Mouse (Mus musculus) embryonic facial prominence, embryonic 15.5 days (tissue): ENCODE measurements around the gene Arpc2. TPM values are rescaled to one million over a fixed set of nuclear protein-coding genes. Genes with fewer than 3 reads are reported as not detected.
A peak's percentile ranks its signal among the peaks of the same experiment; 100 is the strongest.
"Not testable (repeated sequence)": the region's sequence is repeated elsewhere in the genome, so short reads cannot be mapped to it uniquely, and the experiment has no call there.

Source experiments
- ATAC-seq: fragments of 200-750 bp; cut with Nextera tagmentation; 2 replicates; pipeline ENCODE4 v1.8.0; 2017; ENCODE audit warnings: low read depth, moderate TSS enrichment; ENCODE audit not compliant: insufficient number of reproducible peaks, low FRiP score, low TSS enrichment
- H3K27ac ChIP-seq: fragments of 300-500 bp; sonication (generic); replicated peaks from 2 replicates; pipeline ENCODE4 v1.5.1; 2015; ENCODE audit warnings: mild to moderate bottlenecking, inconsistent platforms
- H3K27me3 ChIP-seq: fragments of 300-500 bp; sonication (generic); 2 replicates; pipeline ENCODE4 v1.6.1; 2015; ENCODE audit warnings: inconsistent platforms
- H3K36me3 ChIP-seq: fragments of 300-500 bp; sonication (generic); 2 replicates; pipeline ENCODE4 v1.6.1; 2015; ENCODE audit warnings: mild to moderate bottlenecking, inconsistent platforms
- H3K4me1 ChIP-seq: fragments of 300-500 bp; sonication (generic); 2 replicates; pipeline ENCODE4 v1.6.1; 2015; ENCODE audit warnings: inconsistent platforms
- H3K4me2 ChIP-seq: fragments of 300-500 bp; sonication (generic); replicated peaks from 2 replicates; pipeline ENCODE4 v1.6.1; 2015; ENCODE audit warnings: mild to moderate bottlenecking, inconsistent platforms
- H3K4me3 ChIP-seq: fragments of 300-500 bp; sonication (generic); replicated peaks from 2 replicates; pipeline ENCODE4 v1.5.1; 2015; ENCODE audit warnings: mild to moderate bottlenecking, inconsistent platforms
- H3K9ac ChIP-seq: fragments of 300-500 bp; sonication (generic); 2 replicates; pipeline ENCODE4 v1.6.1; 2015; ENCODE audit warnings: inconsistent platforms
- H3K9me3 ChIP-seq: fragments of 300-500 bp; sonication (generic); replicated peaks from 2 replicates; pipeline ENCODE4 v1.6.1; 2016; ENCODE audit warnings: inconsistent platforms
- WGBS: fragments of 180-500 bp; shearing (Covaris S2); methylation state at CpG from one replicate; pipeline ENCODE4 v1.1.7; 2015; 5-methylcytosine and 5-hydroxymethylcytosine counted together
- polyA plus RNA-seq: library from polyadenylated mRNA; unstranded; fragments of >200 nt; fragmentation: Nextera tagmentation; extraction: Ambion mirVana; gene quantifications from 2 replicates; pipeline ENCODE4 v1.2.1, GENCODE M21; 2015

The Arpc2 gene
- polyA plus RNA-seq, 1 experiment from 2014 or later = 415 TPM

DNA sequence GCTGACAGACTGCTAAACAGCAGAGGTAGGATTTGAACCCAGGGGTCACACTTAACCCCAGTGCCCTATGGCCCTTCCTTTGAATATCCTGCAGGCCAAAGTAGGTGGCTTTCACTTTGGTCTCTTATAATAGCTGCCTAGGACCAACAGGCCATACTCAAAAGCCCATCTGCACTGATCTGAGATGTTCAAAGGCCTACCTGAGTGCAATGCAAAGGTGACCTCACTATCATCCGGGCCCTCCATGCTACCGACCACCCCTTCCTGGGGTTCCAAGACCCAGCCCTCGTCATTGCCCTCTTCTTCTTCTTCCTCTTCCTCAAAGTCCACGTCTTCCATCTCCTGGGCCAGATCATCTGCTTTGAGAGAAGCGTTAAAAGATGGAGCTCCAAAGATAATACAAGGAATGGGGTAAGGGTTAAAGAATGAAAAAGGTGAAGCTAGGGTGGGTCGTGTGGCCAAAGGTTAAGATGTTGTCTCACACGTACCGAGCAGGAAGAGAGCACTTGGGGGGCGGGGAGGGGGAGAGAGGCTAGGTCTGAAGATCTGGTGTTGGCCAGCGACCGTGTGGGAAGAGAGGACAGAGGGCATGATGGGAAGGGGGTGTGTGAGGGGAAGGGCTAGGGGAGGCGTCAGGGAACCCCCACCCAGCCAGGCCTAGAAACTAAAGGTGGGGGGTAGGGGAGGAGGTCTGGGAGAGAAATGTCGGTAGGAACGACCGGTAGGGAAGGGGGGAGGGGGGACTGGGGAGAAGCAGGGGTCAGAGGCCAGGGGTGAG, 48.0 kb downstream of the Arpc2 start:
- ATAC-seq = peak; percentile 55

DNA sequence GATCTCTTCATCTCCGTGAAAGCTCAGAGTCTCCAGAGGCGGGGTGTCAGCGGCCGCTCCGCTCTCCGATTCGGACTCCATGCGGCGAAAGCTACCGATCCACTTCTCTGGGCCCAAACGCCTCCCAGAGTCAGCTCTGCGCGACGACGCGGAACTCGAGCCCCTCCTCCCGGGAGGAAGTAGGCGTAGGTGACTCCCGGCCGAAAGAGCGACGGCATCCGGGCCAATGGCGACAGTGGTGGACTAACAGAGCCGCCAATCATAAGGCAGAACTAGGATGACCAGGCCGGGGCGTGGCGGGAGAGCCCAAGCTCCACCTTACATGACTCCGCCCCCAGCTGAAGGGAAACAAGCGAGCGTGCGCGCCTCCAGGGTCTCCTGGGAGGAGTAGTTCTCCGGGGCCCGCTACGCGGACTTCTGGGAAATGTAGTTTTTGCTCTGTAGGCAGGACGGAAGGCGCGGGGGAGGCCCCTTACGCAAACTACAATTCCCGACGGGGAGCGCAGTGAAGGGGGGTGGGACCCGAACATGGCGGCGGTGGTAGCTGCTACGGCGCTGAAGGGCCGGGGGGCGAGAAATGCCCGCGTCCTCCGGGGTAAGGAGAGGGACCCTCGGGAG, 48.8 kb downstream of the Arpc2 start, which contains the start of the genes Aamp and Pnkd:
TSS of gene Aamp (minus strand) at position 196 of the 618 bp plus-strand sequence.
TSS of gene Pnkd (plus strand) at position 388 of the 618 bp plus-strand sequence.
- peak within 1 kb of the TSS; percentile 81 for H3K4me2 ChIP-seq
- peak within 1 kb of the TSS; percentile 87 for H3K4me3 ChIP-seq
- peak; percentile 97 for ATAC-seq
- H3K27me3 ChIP-seq = no peaks in the 10 kb centered on the region
- H3K4me1 ChIP-seq = peaks cover 39% of the 10 kb centered on the region
- peak within 1 kb of the TSS; percentile 80 for H3K9ac ChIP-seq
- H3K9me3 ChIP-seq = no peaks in the 10 kb centered on the region
- peak within 1 kb of the TSS; percentile 84 for H3K27ac ChIP-seq
- under 1% methylated on average over 56 of the region's 56 CpGs for WGBS
- peaks cover 50% of the 10 kb centered on the region for H3K36me3 ChIP-seq

More for the DNA sequence above, 48.0 kb downstream of the Arpc2 start:
- H3K4me2 ChIP-seq = peak overlapping the region; percentile 81
- H3K36me3 ChIP-seq = peaks cover 50% of the 10 kb centered on the region
- peak overlapping the region; percentile 87 for H3K4me3 ChIP-seq
- H3K27ac ChIP-seq = peak overlapping the region; percentile 84
- no peaks in the 10 kb centered on the region for H3K27me3 ChIP-seq
- 13% methylated on average over 15 of the region's 15 CpGs for WGBS
- peak overlapping the region; percentile 80 for H3K9ac ChIP-seq
- peaks cover 36% of the 10 kb centered on the region for H3K4me1 ChIP-seq
- no peaks in the 10 kb centered on the region for H3K9me3 ChIP-seq

DNA sequence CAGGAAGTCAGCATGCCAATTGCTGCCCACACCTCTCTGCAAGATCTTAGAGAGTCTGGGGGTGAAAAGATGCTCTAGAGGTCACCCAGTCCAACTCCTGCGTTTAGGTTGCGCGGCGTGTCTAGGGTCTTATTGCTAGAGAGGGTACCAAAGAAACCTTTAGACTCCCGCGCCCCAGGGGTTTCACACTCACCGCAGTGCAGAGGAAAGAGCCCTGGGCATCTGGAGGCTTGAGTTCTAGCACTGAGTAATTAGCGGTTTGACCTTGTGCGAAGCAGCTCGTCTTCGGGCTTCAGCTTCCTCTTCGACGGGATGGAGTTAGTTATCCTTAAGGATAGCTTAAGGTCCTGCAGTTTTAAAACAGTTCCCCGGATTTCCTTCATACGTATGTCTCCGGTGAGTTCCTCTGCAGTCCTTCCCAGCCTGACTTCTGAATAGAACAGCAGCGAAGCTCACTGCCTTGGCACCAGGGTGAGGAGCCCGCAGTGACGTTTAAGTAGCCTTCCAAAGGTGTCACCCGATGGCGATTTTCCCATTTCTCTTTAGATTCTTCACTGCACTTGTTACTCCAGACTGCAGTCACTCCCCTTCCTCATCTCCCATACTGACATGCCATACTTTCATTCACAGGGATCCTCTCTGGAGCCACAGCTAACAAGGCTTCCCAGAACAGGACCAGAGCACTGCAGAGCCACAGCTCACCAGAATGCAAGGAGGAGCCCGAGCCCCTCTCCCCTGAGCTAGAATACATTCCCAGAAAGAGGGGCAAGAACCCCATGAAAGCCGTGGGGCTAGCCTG, 49.5 kb downstream of the Arpc2 start:
- no peaks in the 10 kb centered on the region for H3K27me3 ChIP-seq
- WGBS = 5% methylated on average over 23 of the region's 23 CpGs
- H3K4me2 ChIP-seq = peak overlapping the region; percentile 81
- H3K9ac ChIP-seq = peak overlapping the region; percentile 68
- no peaks in the 10 kb centered on the region for H3K9me3 ChIP-seq
- H3K4me3 ChIP-seq = peak overlapping the region; percentile 87
- peaks cover 50% of the 10 kb centered on the region for H3K36me3 ChIP-seq
- peaks cover 43% of the 10 kb centered on the region for H3K4me1 ChIP-seq
- no peak for ATAC-seq
- no peak overlapping the region for H3K27ac ChIP-seq

DNA sequence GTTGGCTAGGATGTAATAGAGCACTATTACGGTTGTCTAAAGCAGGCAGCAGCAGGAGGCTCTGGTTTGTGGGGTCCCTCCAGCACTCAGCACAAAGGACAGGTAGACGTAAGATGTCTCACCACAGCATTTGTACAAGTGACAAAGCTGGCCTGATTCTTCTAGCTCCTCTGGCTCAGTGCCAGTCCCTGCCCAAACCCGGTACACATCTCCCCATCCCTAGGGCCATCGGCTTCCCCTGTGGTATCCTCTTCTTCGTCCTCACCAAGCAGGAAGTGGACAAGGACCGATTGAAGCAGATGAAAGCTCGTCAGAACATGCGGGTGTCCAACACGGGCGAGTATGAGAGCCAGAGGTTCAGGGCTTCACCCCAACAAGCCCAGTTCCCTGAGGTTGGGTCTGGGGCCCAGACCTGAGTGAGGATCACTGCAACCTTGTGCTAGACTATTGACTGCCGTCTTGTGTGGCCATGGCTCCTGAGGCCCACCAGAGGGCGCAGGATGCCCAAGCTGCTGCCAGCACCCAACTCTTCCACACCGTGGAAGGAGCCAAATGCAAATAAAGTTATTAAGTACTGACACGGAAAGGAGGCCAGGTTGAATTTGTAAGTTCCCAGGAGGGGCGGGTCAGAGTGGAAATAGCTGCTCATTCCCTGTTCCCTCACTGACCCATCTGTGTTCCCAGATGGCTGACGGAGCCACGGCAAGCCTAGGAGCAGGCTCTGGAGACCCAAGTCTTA, 51.2 kb downstream of the Arpc2 start:
- not testable (repeated sequence) for ATAC-seq, H3K4me3 ChIP-seq, H3K27ac ChIP-seq, H3K4me2 ChIP-seq, H3K27me3 ChIP-seq, H3K9me3 ChIP-seq, H3K9ac ChIP-seq
- Histone ChIP-seq H3K36me3 (peaks cover 47% of the 10 kb centered on the region), H3K4me1 (peaks cover 43% of the 10 kb centered on the region)
- 59% methylated on average over 15 of the region's 17 CpGs for WGBS

DNA sequence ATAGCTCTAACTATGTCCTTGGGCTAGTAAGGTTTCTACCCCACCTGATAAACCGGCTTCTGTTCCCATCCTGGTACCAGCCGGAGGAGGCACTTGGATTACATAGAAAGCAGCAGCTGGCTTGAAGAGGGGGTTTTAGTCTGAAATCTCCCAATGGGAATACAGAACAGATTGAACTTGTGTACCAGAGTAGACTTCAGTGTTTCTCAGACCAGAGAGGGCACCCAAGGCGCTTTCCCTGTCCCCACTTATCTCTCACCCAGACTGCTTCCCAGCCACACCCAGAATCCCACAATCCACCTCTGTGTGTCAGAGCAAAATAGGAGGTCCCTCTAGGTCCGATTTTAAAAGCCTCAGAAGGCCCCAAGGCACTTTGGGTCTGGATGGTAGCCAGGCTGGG, 52.4 kb downstream of the Arpc2 start:
- H3K9me3 ChIP-seq = no peaks in the 10 kb centered on the region

DNA sequence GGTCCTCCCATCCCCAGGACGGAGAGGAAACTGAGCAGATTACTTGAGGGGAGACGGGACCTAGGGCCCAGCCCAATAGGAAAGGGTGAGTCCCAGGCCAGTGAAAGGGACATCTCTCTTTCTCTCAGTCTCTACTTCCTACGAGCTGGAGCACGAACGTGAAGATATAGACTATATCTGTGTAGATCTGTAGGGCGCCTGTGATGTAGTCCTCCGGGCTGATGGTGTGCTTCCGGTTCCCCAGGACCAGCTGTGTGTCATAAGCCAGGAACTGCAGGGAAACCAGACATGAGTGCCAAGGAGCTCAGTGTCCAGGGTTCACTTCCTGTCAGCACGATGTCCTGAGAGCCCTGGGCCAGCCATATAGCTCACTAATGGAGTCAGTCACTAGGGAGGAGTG, 53.4 kb downstream of the Arpc2 start:
- Histone ChIP-seq H3K4me3 (no peak overlapping the region), H3K4me2 (no peak overlapping the region), H3K36me3 (peaks cover 55% of the 10 kb centered on the region), H3K9me3 (no peaks in the 10 kb centered on the region), H3K9ac (no peak overlapping the region), H3K4me1 (peaks cover 27% of the 10 kb centered on the region), H3K27ac (0 out of 2 replicates have a peak overlapping the region, but pooled peaks have one; percentile 5), H3K27me3 (no peaks in the 10 kb centered on the region)
- no peak for ATAC-seq
- WGBS = 87% methylated on average over 9 of the region's 9 CpGs

More for the DNA sequence above, 52.4 kb downstream of the Arpc2 start:
- ATAC-seq = no peak
- WGBS = 65% methylated on average over 4 of the region's 4 CpGs
- Histone ChIP-seq H3K27ac (no peak overlapping the region), H3K36me3 (peaks cover 47% of the 10 kb centered on the region), H3K9ac (no peak overlapping the region), H3K27me3 (no peaks in the 10 kb centered on the region), H3K4me2 (no peak overlapping the region), H3K4me1 (peaks cover 32% of the 10 kb centered on the region), H3K4me3 (no peak overlapping the region)

DNA sequence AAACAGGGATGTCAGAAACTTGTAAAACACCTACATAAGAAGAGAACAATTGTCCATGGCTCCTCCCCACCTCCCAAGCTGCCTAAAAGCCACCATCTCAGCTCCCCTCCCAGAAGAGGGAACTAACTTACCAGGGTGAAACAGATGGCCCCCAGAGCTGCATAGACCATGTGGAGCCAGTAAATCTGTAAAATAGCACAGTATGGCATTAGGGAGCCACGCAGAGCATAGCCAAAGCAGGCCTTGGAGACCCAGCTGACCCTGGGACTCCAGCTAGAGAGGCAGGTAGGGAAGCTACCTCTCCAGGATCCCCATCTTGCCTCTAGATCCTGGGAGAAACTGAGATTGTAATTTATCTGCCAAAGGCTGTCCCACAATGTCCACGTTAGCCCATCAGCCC, 53.9 kb downstream of the Arpc2 start:
- no peak overlapping the region for H3K4me2 ChIP-seq
- no peak overlapping the region for H3K4me3 ChIP-seq
- no peak overlapping the region for H3K9ac ChIP-seq
- 83% methylated on average over 2 of the region's 2 CpGs for WGBS
- 0 out of 2 replicates have a peak overlapping the region, but pooled peaks have one; percentile 5 for H3K27ac ChIP-seq
- H3K9me3 ChIP-seq = no peaks in the 10 kb centered on the region
- peaks cover 56% of the 10 kb centered on the region for H3K36me3 ChIP-seq
- peaks cover 28% of the 10 kb centered on the region for H3K4me1 ChIP-seq
- ATAC-seq = no peak
- no peaks in the 10 kb centered on the region for H3K27me3 ChIP-seq

DNA sequence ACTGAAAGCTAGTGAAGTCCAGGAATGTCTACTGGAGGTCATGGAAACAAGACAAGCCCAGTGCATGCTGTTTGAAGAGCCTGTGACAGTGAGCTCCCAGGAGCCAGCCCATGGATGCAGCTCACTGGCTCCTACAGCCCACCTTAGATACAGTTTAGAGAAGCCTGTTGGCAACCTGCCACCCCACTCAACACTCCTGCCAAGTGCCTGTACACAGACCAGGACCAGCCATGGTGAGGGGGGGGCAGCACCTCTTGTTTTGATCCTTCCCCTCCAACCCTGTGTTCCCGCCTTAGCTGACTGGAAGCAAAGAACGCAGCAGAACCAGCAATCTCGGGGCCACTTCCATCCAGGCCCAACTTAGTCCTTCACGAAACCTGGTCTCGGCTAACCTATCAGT, 54.3 kb downstream of the Arpc2 start:
- Histone ChIP-seq H3K27ac (no peak overlapping the region), H3K36me3 (peaks cover 56% of the 10 kb centered on the region)
- no peak for ATAC-seq

DNA sequence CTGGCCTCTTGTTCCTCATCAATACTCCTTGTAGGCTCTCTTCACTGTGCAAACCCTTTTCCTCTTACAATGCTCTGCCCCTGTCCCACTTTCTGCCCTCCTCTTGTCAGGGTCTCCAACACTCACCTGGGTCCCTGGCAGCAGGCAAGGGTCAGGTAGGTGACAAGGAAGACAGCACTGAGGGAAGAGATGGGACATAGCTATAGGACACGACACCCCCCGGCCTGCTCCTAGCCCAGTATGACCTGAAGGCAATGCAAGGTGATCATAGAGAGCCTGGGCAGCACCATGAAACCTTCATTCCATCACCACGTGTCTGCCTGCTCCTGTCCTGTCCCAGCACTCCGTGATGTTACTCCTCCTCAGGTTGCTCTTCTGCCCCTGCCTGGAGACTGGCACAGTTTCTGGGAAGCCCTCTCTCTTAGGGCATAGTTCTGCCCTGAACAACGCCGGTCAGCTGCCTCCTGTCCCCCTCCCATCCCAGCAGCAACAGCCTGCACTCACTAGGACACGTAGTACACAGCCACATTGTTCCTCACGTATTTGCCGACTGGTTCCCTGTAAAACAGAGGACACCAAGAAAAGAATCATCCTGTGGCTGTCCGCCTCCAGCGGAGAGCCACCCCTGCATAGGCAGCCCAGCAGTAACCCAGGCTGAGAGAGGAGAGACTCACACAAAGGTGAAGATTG, 56.6 kb downstream of the Arpc2 start:
- 86% methylated on average over 11 of the region's 11 CpGs for WGBS
- H3K9me3 ChIP-seq = no peaks in the 10 kb centered on the region
- H3K4me3 ChIP-seq = no peak overlapping the region
- no peaks in the 10 kb centered on the region for H3K27me3 ChIP-seq
- peaks cover 56% of the 10 kb centered on the region for H3K36me3 ChIP-seq
- peaks cover 43% of the 10 kb centered on the region for H3K4me1 ChIP-seq
- H3K27ac ChIP-seq = no peak overlapping the region
- no peak overlapping the region for H3K9ac ChIP-seq
- ATAC-seq = no peak
- no peak overlapping the region for H3K4me2 ChIP-seq

More for the DNA sequence above, 54.3 kb downstream of the Arpc2 start:
- Histone ChIP-seq H3K4me2 (no peak overlapping the region), H3K9ac (no peak overlapping the region), H3K4me3 (no peak overlapping the region), H3K27me3 (no peaks in the 10 kb centered on the region), H3K9me3 (no peaks in the 10 kb centered on the region), H3K4me1 (peaks cover 32% of the 10 kb centered on the region)
- 87% methylated on average over 5 of the region's 5 CpGs for WGBS

DNA sequence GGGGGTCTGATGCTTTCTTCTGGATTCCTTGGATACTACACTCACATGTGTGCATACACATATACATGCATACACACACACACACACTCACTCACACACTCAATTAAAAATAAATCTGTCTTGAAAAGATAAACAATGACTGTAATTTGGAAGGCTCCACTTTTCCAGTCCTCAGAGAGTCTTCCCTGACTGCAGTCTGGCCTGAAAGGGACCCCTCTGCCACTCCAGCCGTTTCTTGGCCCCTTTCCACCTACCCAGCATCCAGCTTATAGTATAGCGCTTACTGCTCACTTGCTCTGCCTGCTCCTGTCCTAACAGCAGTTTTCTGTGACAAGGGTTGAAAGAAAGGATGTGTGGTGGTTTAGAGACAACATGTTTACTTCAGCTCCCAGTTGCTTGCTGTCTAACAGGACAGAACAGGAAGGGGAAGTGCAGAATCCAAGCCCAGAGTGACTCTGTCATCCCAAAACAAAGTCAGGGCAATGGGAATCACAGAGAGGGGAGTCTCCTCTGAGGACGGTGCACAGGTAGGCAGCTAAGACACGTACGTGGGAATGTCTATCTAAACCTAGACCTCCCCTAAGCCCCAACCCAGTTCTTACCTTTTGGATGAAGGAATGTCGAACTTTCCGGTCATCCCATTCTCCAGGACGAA, 57.5 kb downstream of the Arpc2 start:
- Histone ChIP-seq H3K36me3 (peaks cover 56% of the 10 kb centered on the region), H3K27ac (peak overlapping the region; percentile 41; the same call in 1 of the 2 replicates), H3K4me2 (no peak overlapping the region), H3K9me3 (no peaks in the 10 kb centered on the region), H3K4me3 (no peak overlapping the region), H3K4me1 (peaks cover 48% of the 10 kb centered on the region), H3K27me3 (no peaks in the 10 kb centered on the region), H3K9ac (no peak overlapping the region)
- 86% methylated on average over 8 of the region's 8 CpGs for WGBS
- no peak for ATAC-seq
